In the genomic region with DNA sequence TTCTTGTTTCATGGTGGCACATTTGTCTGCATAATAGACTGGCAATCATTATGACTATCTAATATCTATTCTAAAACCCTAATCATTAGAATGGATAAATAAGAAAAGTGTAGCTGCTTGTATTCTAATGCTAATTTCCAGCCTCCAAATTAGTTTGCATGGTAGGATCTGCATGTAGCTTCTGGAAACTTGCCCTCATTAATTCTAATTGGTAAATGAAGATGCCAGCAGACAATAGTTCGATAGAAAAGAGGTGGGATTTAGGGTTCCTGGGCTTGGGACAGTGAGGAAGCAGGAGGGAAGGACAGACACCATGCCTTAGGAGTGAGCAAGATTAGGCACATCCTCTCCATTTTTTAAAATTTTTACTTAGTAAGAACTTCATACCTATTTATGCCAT, we compare ENCODE assay signal across 19 mouse cellular contexts.
"Had no signal": no experiment of that assay in that cellular context is flagged by ENCODE, and none has a peak within 500 bp of the region (broad histone marks: within the 10 kb centered on the region; RNA-seq: fewer than 3 reads in every experiment).

No protein-coding gene starts in this region.

- DNase-seq: kidney, adult 9 months; kidney, postnatal 14 days; kidney, postnatal 4 days; left cerebral cortex, postnatal 4 days; liver, postnatal 0 days; lung, embryonic 14.5 days; right cerebral cortex, postnatal 25 days; spleen, adult 18-20 months; thymus, postnatal 25 days had no signal

- H3K9ac ChIP-seq: limb, embryonic 12.5 days; limb, embryonic 15.5 days; liver, embryonic 14.5 days; liver, postnatal 0 days; lung, embryonic 14.5 days; midbrain, embryonic 12.5 days; midbrain, embryonic 15.5 days; neural tube, embryonic 13.5 days; stomach, embryonic 15.5 days had no signal

- H3K4me3 ChIP-seq: limb, embryonic 12.5 days; limb, embryonic 15.5 days; midbrain, embryonic 12.5 days; midbrain, embryonic 15.5 days; neural tube, embryonic 13.5 days; stomach, embryonic 15.5 days had no signal

- H3K36me3 ChIP-seq: limb, embryonic 12.5 days; limb, embryonic 15.5 days; midbrain, embryonic 12.5 days; midbrain, embryonic 15.5 days; neural tube, embryonic 13.5 days; stomach, embryonic 15.5 days had no signal

- H3K27me3 ChIP-seq: limb, embryonic 12.5 days; limb, embryonic 15.5 days; midbrain, embryonic 12.5 days; midbrain, embryonic 15.5 days; neural tube, embryonic 13.5 days; stomach, embryonic 15.5 days had no signal

- H3K4me1 ChIP-seq: limb, embryonic 12.5 days; limb, embryonic 15.5 days; midbrain, embryonic 12.5 days; midbrain, embryonic 15.5 days; neural tube, embryonic 13.5 days; stomach, embryonic 15.5 days had no signal

- H3K9me3 ChIP-seq: limb, embryonic 12.5 days; limb, embryonic 15.5 days; midbrain, embryonic 12.5 days; midbrain, embryonic 15.5 days; neural tube, embryonic 13.5 days; stomach, embryonic 15.5 days had no signal

- ATAC-seq: liver, postnatal 0 days; lung, postnatal 0 days; midbrain, embryonic 15.5 days had no signal

- H3K27ac ChIP-seq: limb, embryonic 12.5 days; limb, embryonic 15.5 days; liver, embryonic 14.5 days; macrophage; midbrain, embryonic 12.5 days; midbrain, embryonic 15.5 days; neural tube, embryonic 13.5 days; stomach, embryonic 15.5 days had no signal

- H3K4me2 ChIP-seq: limb, embryonic 12.5 days; limb, embryonic 15.5 days; liver, embryonic 11.5 days; lung, embryonic 14.5 days; midbrain, embryonic 12.5 days; midbrain, embryonic 15.5 days; neural tube, embryonic 13.5 days; stomach, embryonic 15.5 days had no signal
